Mouse (Mus musculus): Measurements from ENCODE around the gene Cblb.

Cblb gene

DNA sequence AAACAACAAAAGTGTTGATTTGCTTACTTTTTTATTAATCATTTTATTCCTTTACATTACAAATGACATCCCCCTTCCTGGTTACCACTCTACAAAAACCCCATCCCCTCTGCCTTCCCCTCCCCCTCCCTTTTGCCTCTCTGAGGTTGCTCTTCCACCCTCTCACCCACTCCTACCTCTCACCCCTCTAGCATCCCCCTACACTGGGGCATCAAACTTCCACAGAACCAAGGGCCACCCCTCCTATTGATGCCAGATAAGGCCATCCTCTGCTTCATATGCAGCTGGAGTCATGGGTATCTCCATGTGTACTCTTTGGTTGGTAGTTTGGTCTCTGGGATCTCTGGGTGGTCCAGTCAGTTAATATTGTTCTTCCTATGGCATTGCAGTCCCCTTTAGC lies 93.9 kb downstream of the Cblb start:
- TF ChIP-seq GATA4 (IDR thresholded peaks at IDR 0.05; ENCODE audit: insufficient replicate concordance, low read length), result no peak

DNA sequence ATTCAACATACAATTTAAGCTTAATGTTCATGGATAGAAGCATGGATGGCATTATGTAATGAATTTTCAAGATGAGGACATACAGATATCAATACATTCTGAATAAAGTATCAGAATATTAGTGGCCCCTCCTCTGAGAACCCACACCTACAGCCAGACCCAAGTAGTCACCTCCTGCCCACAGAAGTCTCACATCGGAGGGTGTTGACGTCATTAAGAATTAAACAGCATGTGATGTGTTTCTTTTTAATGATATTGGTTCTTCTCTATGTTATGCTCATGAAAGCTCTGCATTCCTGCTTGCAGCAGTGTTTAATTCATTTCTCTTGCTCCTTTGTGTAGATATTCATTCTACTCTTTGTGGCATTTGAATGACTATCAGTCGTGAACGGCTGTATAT lies 94.9 kb downstream of the Cblb start:
- TF ChIP-seq GATA4 (IDR thresholded peaks at IDR 0.05; ENCODE audit: insufficient replicate concordance, low read length), result no peak

DNA sequence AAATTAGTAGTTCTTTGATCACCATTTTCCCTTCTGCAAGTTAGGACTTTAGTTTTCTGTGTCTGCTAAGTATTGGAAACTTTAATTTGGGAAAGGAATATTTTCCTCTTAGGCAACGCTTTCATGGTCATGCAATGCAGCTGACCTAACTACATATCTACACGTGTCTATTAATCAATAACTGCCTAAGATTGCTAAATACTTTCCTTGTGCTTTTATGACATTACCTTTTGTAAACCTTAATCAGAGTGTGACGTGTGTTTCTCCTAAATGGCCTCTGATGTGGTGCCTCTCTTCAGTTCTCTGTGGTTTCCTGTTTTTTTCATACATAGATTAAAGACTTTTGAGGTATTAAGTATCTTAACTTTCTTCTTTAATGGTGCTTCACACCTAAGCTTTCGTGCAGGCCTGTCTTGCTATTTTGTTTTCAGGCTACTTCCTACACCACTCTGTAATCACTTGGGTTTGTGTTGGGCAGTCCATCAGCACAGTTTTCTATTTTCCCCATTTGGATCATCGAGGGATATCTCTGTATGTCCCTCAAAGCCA lies 98.4 kb downstream of the Cblb start:
- TF ChIP-seq GATA4 (IDR thresholded peaks at IDR 0.05; ENCODE audit: insufficient replicate concordance, low read length), result no peak

DNA sequence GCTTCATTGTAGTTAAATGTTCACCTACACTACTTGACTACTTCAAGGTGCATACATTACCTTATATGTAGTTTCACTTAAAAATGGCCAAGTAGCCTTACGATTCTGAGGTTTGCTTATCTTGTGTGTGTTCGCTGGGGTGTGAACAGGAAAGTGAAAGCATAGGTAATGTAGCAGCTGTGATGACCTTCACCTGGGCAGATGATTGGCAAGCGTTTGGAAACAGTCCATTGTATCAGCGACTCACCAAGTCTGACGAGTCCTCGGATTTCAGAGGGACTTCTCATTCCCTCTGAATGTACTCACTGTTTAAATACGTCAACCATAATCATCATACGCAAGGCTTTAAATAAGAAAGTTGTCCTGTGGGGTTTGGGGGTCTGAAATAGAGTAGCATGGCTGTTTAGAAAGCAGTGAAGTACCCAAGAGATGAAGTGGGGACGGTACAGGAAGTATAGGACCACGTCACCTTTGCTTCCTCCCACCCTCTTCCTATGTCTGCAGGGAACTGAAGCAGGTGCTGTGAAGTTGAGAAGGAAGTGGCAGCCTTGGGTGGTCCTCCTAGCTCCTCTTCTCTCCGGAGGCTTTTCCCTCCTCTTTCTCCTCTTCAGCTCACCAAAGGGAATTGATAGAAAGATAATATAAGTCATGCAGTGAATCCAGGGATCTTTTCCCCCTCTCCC lies 101.9 kb downstream of the Cblb start:
- TF ChIP-seq GATA4 (IDR thresholded peaks at IDR 0.05; ENCODE audit: insufficient replicate concordance, low read length), result no peak

DNA sequence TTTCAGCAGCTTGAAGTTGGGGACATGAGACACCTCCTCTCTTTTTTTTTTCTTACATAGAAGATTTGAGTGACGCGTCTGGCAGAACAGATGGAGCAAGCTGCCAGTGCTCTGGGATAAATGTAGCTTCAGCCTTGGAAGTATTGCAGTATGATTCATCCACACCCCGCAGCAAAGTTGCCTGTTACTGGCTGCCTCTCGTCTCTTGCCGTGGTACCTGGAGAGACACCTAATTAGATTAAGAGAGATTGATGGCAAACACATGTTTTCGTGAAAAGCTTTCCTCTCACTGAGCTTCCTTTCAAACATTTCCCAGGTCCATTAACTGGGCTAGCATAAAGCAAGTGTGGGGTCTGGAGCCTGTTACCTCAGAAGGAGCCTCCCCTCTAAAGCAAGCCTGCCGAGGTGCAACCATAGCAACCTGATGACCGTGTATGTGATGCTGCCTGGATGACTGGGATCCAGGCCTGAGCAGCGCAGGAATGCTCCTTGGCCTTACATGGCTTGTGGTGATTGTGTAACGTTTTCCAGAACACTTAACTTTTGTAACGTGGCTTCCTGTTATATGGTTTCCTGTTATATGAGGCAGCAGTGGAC lies 103.7 kb downstream of the Cblb start:
- TF ChIP-seq GATA4 (IDR thresholded peaks at IDR 0.05; ENCODE audit: insufficient replicate concordance, low read length), result no peak

DNA sequence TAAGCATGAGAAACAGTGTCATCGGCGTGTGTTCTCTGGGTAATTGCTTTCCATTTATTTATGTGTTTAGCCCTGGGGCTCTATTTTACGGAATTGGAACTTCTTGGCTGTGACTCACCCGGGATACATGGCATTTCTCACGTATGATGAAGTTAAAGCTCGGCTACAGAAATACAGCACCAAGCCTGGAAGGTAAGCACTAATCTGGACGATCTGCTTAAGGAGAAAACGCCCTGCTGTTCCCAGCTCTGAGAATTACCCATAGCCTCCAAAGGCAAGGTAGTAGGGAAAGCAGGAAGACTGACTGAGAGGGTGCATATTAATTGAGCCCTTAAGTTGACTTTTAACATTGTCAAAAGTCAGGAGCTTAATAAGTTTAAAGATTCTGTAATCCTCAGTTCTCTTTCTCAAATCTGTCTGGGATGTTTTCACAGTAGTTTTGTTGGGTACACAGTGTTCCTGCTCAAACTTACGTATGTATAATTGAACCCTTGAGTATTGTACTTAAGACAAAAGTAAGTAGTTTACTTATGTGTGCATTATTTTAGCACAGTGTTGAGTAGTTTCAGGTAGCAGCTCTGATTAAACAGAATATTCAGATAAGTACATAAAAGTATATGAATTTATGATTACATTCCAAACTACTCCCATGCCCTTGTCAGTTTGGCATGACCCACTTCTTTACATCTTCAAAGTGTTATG lies 104.8 kb downstream of the Cblb start:
- no peak for TF ChIP-seq GATA4 (IDR thresholded peaks at IDR 0.05; ENCODE audit: insufficient replicate concordance, low read length)

DNA sequence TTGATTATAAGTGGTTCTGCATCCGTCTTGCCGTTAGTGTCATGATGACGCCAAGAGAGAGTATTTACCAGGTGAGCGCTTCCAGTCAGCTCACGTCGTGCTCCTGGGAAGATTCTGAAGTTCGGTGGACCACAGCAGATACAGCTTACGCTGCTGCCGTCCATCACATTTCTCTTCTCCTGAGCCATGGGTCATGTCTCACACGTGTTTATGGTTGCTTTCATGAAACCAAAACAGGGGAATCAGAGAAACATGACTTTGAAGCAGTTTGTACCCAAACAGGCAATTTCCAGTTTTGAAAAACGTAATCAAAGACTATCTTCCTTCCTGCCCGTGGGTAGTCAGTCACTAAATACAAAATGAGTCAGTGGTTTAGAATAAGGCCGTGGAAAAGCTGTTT lies 112.1 kb downstream of the Cblb start:
- TF ChIP-seq GATA4 (IDR thresholded peaks at IDR 0.05; ENCODE audit: insufficient replicate concordance, low read length), result no peak

DNA sequence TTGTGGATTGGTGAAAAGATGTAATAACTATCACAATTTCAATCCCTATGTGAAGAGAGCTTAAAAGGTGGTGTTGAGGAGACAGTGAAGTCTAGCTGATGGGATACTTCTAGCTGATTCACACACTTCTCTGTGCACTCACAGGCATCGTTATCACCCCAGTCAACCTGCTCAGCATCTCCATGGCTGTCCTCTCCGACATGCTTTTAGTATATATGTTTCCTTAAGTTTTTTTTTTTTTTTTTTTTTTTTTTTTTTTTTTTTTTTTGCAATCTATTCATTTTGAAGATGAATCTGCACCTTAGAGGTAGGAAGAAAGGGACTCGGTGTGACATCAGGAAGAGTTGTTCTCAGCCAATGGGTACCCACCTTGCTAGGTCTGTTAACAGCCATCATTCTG lies 112.8 kb downstream of the Cblb start:
- no peak for TF ChIP-seq GATA4 (IDR thresholded peaks at IDR 0.05; ENCODE audit: insufficient replicate concordance, low read length)

DNA sequence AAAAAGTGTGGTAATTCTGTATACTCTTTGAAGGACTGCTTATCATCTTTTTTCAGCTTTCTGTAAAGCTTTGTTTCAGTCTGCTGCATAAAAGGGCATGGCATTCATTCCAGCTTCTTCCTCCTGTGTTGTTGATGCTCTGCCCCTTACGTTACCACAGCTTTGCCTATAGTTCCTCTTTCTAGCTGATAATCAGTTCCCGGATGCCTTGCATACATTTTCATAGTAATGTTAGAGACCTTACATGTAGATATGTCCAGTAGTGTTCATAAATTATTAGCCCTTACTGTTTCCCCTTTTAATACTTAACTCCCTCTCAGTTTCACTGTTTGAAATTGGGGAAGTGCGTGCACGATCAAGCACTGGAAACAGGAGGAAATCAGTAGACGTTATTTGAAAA lies 113.8 kb downstream of the Cblb start:
- no peak for TF ChIP-seq GATA4 (IDR thresholded peaks at IDR 0.05; ENCODE audit: insufficient replicate concordance, low read length)

DNA sequence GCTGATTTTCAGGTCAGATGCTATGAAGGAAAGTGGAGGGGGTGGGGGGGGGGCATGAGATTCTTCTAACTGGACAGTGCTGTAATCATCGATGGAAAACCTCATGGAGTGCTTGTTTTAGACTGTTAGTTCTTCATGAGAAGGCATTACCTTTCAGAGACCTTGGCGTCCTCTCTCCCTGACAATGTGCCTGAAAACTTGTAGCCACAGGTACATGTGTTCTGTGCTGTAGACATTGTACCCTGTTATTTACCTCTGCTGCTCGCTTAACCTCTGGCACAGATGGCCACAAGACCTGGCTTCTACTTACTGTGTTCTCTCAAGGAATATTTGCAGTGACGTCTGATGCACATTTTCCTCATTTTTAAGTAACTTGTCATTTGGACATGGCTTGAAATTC lies 114.5 kb downstream of the Cblb start:
- no peak for TF ChIP-seq GATA4 (IDR thresholded peaks at IDR 0.05; ENCODE audit: insufficient replicate concordance, low read length)

DNA sequence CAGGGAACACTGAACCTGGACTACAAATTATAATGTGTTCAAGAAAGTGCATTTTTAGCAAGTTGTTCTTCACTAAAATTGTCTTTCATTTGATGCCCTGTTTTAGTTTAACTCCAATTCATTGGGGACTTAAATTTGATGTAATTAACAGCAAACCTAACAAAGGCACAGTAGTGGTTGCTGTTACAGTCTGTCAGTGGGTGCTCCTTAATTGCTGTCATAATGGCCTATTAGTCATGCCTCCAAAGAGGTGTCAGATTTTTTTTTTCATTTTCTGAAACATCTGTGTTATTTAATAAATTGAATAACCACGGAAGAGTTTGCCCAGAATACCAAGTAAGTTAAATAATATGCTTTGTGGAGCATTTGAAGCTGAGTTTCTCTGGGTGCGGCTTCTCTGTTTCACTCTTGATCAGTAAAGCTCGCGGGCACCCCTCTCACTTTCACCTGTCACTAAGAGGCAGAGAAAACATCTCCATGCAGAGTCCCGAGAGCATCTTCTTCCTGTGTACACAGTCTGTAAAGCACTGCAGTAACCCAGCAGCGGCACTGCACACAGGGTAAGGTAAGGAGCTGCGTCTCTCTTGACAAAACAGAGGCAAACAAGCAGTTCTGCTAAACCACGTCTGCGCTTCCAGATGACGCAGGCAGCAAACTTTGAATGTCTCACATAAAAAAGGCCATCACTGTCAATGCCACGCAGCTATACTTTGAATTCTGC lies 116.1 kb downstream of the Cblb start:
- TF ChIP-seq GATA4 (IDR thresholded peaks at IDR 0.05; ENCODE audit: insufficient replicate concordance, low read length), result no peak

DNA sequence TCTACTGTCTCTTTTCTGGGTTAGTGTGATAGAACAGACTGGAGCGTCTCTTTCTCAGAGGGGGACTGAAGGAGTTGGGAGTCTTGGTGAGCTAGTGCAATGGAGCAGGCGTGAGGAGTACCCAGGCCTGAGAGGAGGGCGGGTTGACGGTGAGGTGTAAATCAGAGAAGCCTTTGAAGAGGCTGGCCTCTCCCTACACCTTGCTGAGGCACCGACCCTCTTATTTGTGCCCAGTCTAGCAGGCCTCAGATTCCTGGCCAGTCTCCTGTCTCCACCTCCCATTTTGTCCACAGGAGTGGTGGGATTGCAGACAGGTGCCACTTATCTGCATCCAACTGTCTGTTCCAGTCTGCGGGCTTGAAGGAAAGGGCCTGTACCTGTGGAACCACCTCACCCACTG lies 117.0 kb downstream of the Cblb start:
- TF ChIP-seq GATA4 (IDR thresholded peaks at IDR 0.05; ENCODE audit: insufficient replicate concordance, low read length), result no peak

DNA sequence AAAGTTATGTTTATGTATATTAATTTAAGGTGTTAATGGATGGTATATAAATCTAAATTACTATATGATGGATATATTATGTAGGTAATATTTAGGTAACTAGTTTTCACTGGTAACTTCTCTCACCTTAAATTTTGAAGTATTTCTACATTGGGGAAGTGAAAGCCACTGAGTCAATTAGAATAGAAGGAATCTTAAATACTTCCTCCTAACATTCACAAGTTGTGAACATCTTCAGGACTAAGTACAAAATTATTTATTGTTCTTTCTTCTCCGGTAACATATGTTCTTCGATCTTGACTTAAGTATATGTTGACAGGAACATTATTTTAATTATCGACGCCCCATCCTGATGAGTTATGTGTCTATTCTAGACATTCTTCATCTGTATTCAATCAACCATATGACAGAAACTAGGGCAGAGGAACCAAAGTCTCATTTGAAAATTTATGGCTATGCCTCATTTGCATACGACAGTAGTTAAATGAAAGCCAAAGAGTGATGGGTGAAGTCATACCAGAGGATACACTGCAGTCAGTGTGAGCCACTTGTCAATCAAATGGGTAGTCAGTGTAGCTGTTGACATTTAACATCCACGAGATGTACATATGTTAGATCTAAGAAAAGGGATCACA lies 118.2 kb downstream of the Cblb start:
- TF ChIP-seq GATA4 (IDR thresholded peaks at IDR 0.05; ENCODE audit: insufficient replicate concordance, low read length), result no peak

DNA sequence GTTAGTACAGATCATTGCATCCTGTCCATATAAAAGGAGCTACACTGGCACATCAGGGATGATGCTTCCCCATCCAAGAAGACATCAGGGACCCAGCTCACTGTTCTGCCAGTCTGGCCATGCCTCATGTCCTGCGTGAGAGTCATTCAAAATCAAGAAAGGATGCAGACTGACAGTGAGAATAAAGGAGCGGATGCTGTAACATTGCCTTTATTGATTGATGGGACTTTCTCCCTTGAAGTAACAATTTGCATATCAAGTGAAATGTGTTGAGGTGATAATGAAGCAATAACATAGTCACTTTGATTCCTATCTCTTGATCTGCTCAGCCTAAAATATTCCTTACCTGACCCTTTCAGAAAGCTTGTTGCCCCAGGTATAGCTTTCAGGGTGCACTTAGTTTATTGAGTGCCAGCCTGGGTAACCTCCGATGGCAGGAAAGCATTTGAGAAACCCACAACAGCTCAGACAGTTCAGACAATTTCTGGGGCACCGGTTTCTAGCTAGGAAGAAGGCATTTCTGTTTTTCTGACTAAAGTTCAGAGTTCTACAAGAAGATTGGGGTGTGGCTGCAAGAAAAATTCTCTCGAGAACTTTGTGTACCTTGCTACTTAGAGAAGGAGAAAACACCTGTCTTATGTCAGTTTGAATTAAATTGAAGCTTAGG lies 124.1 kb downstream of the Cblb start:
- TF ChIP-seq GATA4 (IDR thresholded peaks at IDR 0.05; ENCODE audit: insufficient replicate concordance, low read length), result no peak

Data from liver, adult (tissue).